Mouse (Mus musculus): ENCODE results near the gene Dusp3. TPM values are rescaled to one million over a fixed set of nuclear protein-coding genes. Genes with fewer than 3 reads are reported as not detected.

Dusp3 gene
- 0.46 TPM for polyA plus RNA-seq (2017; shearing (Covaris generic))

GRCm38 (mm10) chr11:101986913-101987312 is at the start of gene Dusp3:
Gene Dusp3, minus strand, starts transcription at chr11:101987013.

DNA sequence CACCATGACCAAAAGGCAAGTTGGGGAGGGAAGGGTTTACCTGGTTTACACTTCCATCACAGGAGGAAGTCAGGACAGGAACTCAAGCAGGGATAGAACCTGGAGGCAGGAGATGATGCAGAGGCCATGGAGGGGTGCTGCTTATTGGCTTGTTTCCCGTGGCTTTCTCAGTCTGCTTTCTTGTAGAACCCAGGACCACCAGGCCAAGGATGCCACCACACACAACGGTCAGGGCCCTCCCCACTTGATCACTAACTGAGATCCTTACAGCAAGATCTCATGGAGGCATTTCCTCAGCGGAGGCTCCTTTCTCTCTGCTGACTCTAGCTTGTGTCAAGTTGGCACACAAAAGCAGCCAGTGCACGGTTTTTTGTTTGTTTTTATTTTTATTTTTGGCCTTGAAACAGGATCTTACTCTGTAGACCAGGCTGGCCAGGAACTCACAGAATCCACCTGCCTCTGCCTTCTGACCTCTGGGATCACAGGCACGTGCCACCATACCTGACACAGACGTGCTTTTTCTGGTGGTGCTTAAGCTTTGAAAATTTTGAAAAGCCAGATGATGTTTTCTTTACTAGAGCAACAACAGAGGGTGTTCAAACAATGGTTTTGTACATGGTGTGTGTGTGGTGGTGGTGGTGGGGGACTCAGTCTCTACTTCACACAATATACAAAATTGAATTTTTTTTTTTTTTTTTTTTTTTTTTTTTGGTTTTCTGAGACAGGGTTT is 41.4 kb upstream of the Dusp3 start, which contains the start of gene Mpp3:
Gene Mpp3 (minus strand): TSS at position 375 of the 730 bp plus-strand sequence.

DNA sequence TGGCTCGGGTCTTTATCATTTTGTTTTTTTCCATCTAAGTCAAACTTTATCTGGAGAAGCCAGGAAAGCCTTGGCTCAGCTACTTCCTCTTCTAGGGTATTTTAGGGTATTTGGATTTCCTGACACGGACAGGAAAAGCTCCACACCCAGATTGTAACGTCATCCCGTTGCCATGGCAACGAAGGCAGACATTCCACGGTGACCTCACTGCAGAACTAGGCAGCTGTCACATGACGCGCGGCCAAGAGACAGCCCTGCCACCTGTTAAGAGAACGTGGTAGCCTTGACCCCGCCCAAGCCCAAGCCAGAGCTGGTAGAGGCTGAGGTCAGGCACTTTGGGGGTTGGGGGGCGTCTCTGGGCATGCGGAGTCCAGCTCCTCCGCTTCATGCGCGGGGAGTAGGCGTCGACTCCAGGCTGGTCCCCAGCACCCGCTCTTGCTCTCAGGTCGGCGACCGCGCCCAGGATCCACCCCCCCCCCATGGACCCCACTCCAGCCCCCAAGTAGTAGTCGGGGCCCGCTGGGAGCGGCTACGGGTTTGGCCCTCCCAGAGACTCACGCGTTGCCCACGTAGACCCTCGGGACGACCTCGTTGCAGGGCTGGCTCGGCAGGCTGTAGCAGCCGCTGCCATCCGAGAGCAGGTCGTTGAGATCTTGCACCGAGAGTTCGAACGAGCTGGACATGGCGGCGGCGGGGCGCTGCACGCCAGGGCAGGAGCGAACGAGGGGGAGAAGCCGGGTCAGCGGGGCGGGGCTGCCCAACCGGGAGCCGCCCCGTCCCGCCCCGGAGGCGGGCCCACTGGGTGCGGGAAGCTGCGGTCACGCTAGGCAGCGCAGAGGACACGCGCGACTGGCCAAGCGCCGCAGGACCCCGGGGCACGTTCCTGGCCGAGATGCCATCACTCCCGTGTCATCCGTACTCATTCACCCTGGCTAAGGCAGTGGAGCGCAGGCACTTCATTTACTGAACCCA is 2.5 kb downstream of the Dusp3 start, which contains the start of gene Cfap97d1:
Gene Cfap97d1 (plus strand): TSS at position 226 of the 972 bp plus-strand sequence.

GRCm38 (mm10) chr11:101966965-101967614 is 19.7 kb downstream of the Dusp3 start, which contains the start of gene Sost:
Gene Sost, minus strand, starts transcription at chr11:101967015.

Other genes with a start within 250 kb of the Dusp3 start
- gene Etv4, start 201.6 kb downstream of the Dusp3 start, polyA plus RNA-seq (2017; shearing (Covaris generic)) = not detected
- gene Meox1, start 92.6 kb downstream of the Dusp3 start, polyA plus RNA-seq (2017; shearing (Covaris generic)) = not detected
- gene Sost, start 20.0 kb downstream of the Dusp3 start, polyA plus RNA-seq (2017; shearing (Covaris generic)) = not detected
- gene Cfap97d1, start 2.7 kb downstream of the Dusp3 start, polyA plus RNA-seq (2017; shearing (Covaris generic)) = not detected
- gene Mpp3, start 41.4 kb upstream of the Dusp3 start, polyA plus RNA-seq (2017; shearing (Covaris generic)) = not detected
- gene Cd300lg, start 54.5 kb upstream of the Dusp3 start, polyA plus RNA-seq (2017; shearing (Covaris generic)) = not detected
- gene Mpp2, start 101.5 kb upstream of the Dusp3 start, polyA plus RNA-seq (2017; shearing (Covaris generic)) = 5.1 TPM
- gene Ppy, start 114.3 kb upstream of the Dusp3 start, polyA plus RNA-seq (2017; shearing (Covaris generic)) = not detected
- not detected for gene Pyy, start 120.8 kb upstream of the Dusp3 start, polyA plus RNA-seq (2017; shearing (Covaris generic))
- not detected for gene Nags, start 158.5 kb upstream of the Dusp3 start, polyA plus RNA-seq (2017; shearing (Covaris generic))
- gene Tmem101, start 169.4 kb upstream of the Dusp3 start, polyA plus RNA-seq (2017; shearing (Covaris generic)) = 18.5 TPM
- gene Lsm12, start 198.3 kb upstream of the Dusp3 start, polyA plus RNA-seq (2017; shearing (Covaris generic)) = 52.4 TPM
- gene G6pc3, start 202.6 kb upstream of the Dusp3 start, polyA plus RNA-seq (2017; shearing (Covaris generic)) = 52.7 TPM
- gene Hdac5, start 243.2 kb upstream of the Dusp3 start, polyA plus RNA-seq (2017; shearing (Covaris generic)) = 17.5 TPM

Data from CD4-positive, CD25-positive, alpha-beta regulatory T cell, adult 9 weeks (primary cell).